Mouse (Mus musculus) intestine, embryonic 15.5 days (tissue): ENCODE data around the gene Krcc1. TPM values are rescaled to one million over a fixed set of nuclear protein-coding genes. Genes with fewer than 3 reads are reported as not detected.
"Not testable (repeated sequence)": the region's sequence is repeated elsewhere in the genome, so short reads cannot be mapped to it uniquely, and the experiment has no call there.

Experiments used
- ATAC-seq: fragments of 200-750 bp; cut with Nextera tagmentation; 2 replicates; pipeline ENCODE4 v1.8.0; 2017; ENCODE audit warnings: moderate TSS enrichment, moderate library complexity
- H3K27ac ChIP-seq: fragments of 300-500 bp; sonication (generic); 2 replicates; pipeline ENCODE4 v1.5.1; 2015; ENCODE audit warnings: mild to moderate bottlenecking, inconsistent platforms
- H3K27me3 ChIP-seq: fragments of 300-500 bp; sonication (generic); replicated peaks from 2 replicates; pipeline ENCODE4 v1.6.1; 2015; ENCODE audit warnings: inconsistent platforms
- H3K36me3 ChIP-seq: fragments of 300-500 bp; sonication (generic); 2 replicates; pipeline ENCODE4 v1.6.1; 2015; ENCODE audit warnings: inconsistent platforms
- H3K4me1 ChIP-seq: fragments of 300-500 bp; sonication (generic); replicated peaks from 2 replicates; pipeline ENCODE4 v1.6.1; 2015; ENCODE audit warnings: inconsistent platforms
- H3K4me2 ChIP-seq: fragments of 300-500 bp; sonication (generic); replicated peaks from 2 replicates; pipeline ENCODE4 v1.6.1; 2015; ENCODE audit warnings: mild to moderate bottlenecking, inconsistent platforms
- H3K4me3 ChIP-seq: fragments of 300-500 bp; sonication (generic); replicated peaks from 2 replicates; pipeline ENCODE4 v1.5.1; 2015; ENCODE audit warnings: inconsistent platforms
- H3K9ac ChIP-seq: fragments of 300-500 bp; sonication (generic); 2 replicates; pipeline ENCODE4 v1.6.1; 2015; ENCODE audit warnings: inconsistent platforms
- H3K9me3 ChIP-seq: fragments of 300-500 bp; sonication (generic); 2 replicates; pipeline ENCODE4 v1.6.1; 2016; ENCODE audit warnings: inconsistent platforms
- WGBS: fragments of 180-500 bp; shearing (Covaris S2); methylation state at CpG from one replicate; pipeline ENCODE4 v1.1.7; 2015; 5-methylcytosine and 5-hydroxymethylcytosine counted together
- polyA plus RNA-seq: library from polyadenylated mRNA; unstranded; fragments of >200 nt; fragmentation: Nextera tagmentation; extraction: Ambion mirVana; gene quantifications from 2 replicates; pipeline ENCODE4 v1.2.1, GENCODE M21; 2015

Gene Krcc1
- polyA plus RNA-seq, 1 experiment from 2014 or later = 72.5 TPM

- Histone ChIP-seq H3K4me2 (no peak overlapping the region), H3K36me3 (no peaks in the 10 kb centered on the region), H3K9me3 (no peaks in the 10 kb centered on the region), H3K27ac (no peak overlapping the region), H3K27me3 (no peaks in the 10 kb centered on the region), H3K9ac (no peak overlapping the region), H3K4me3 (no peak overlapping the region), H3K4me1 (0 out of 2 replicates have a peak, but pooled peaks cover 5% of the 10 kb centered on the region)
- 63% methylated on average over 7 of the region's 7 CpGs for WGBS
- ATAC-seq = no peak
Measured at GRCm38 (mm10) chr6:71268929-71269685, 2.4 kb upstream of the Krcc1 start.

DNA sequence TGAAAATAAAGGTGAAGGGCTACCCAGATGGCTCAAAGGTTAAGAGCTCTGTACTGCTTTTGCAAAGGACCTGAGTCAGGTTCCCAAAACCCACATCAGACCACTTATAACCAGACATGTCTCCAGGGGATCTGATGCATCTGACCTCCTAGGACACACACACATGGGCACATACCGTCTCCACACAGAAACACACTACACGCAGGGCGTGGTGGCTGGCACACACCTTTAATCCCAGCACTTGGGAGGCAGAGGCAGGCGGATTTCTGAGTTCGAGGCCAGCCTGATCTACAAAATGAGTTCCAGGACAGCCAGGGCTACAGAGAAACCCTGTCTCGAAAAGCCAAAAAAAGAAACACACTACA, 1.8 kb upstream of the Krcc1 start:
- H3K9ac ChIP-seq, H3K4me2 ChIP-seq, ATAC-seq, H3K9me3 ChIP-seq, H3K27ac ChIP-seq, H3K4me1 ChIP-seq, H3K36me3 ChIP-seq, H3K27me3 ChIP-seq, H3K4me3 ChIP-seq: not testable (repeated sequence)
- 85% methylated on average over 6 of the region's 6 CpGs for WGBS

GRCm38 (mm10) chr6:71270301-71271056, 998 bp upstream of the Krcc1 start:
- peak overlapping the region; percentile 44; the same call in 1 of the 2 replicates for H3K9ac ChIP-seq
- no peaks in the 10 kb centered on the region for H3K9me3 ChIP-seq
- H3K4me3 ChIP-seq = peak overlapping the region; percentile 90
- H3K27ac ChIP-seq = peak overlapping the region; percentile 98
- peak overlapping the region; percentile 65 for H3K4me2 ChIP-seq
- H3K27me3 ChIP-seq = no peaks in the 10 kb centered on the region
- 20% methylated on average over 13 of the region's 14 CpGs for WGBS
- H3K36me3 ChIP-seq = no peaks in the 10 kb centered on the region
- H3K4me1 ChIP-seq = 0 out of 2 replicates have a peak, but pooled peaks cover 5% of the 10 kb centered on the region
- ATAC-seq = peak; percentile 57

DNA sequence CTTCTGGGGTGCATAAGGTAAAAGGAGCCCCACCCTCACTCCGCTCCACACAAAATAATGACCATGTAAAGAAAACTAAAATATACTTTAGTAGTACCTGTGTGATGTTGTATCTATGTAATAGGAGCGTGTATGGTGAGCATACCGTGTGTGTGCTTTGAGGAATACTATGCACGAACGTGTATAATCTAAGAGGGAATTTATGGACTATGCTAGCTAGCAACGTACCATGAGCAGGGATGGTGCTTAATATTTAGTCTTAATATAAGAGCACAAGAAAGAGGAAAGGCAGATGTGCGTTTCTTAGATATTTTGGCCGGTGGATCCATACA, 454 bp upstream of the Krcc1 start:
- H3K36me3 ChIP-seq = no peaks in the 10 kb centered on the region
- H3K4me1 ChIP-seq = 0 out of 2 replicates have a peak, but pooled peaks cover 5% of the 10 kb centered on the region
- H3K27ac ChIP-seq = peak overlapping the region; percentile 98
- WGBS = 2% methylated on average over 8 of the region's 8 CpGs
- H3K4me3 ChIP-seq = peak overlapping the region; percentile 90
- H3K9me3 ChIP-seq = no peaks in the 10 kb centered on the region
- peak overlapping the region; percentile 65 for H3K4me2 ChIP-seq
- peak; percentile 53 for ATAC-seq
- H3K27me3 ChIP-seq = no peaks in the 10 kb centered on the region
- H3K9ac ChIP-seq = peak overlapping the region; percentile 44; the same call in 1 of the 2 replicates

DNA sequence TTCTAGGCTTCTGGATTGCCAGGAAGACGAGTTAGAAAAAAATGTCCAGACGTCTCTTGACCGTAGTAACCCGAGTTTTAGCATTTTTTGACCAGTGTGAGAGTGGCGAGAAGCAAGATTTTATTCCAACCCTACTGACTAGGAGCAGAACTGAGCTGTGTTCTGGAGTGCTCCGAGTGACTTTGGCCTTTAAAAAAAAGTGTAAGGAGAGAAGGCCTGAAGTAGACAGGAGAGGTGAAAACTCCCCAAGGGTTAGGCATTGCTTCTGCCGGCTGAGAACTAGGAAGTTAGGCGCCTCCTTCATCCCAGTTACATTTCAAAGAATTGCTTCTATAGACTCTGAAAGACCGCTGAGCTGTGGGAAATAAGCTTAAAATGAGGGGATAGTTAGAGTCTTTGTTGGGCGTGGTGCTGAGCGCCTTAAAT, 852 bp downstream of the Krcc1 start:
- ATAC-seq = no peak
- peak overlapping the region; percentile 90 for H3K4me3 ChIP-seq
- H3K4me2 ChIP-seq = peak overlapping the region; percentile 65
- H3K27ac ChIP-seq = peak overlapping the region; percentile 98
- 0 out of 2 replicates have a peak, but pooled peaks cover 5% of the 10 kb centered on the region for H3K4me1 ChIP-seq
- WGBS = under 1% methylated on average over 11 of the region's 11 CpGs
- H3K36me3 ChIP-seq = no peaks in the 10 kb centered on the region
- no peaks in the 10 kb centered on the region for H3K27me3 ChIP-seq
- no peaks in the 10 kb centered on the region for H3K9me3 ChIP-seq
- H3K9ac ChIP-seq = peak overlapping the region; percentile 100

DNA sequence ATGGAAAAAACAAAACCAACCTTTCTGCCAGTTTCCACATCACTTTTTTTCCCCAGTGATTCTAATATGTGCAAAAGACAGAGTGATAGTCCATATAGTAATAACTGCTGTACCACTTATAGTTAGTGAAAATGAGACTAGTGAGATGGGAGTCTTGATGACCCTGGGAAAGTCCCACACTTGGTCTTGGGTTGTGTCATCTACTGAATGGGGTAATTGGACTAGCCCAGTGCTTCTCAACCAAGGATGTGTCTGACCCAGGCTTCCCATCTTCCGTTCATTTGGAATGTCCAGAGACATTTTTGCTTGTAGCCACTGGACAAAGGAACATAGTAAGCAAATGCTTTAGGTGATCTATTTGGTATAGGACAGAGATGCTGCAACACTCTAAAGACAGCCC, 2.2 kb downstream of the Krcc1 start:
- ATAC-seq = no peak
- WGBS = 75% methylated on average over 1 of the region's 1 CpGs

GRCm38 (mm10) chr6:71274621-71275020, 3.1 kb downstream of the Krcc1 start:
- Histone ChIP-seq H3K27me3 (no peaks in the 10 kb centered on the region), H3K4me2 (no peak overlapping the region), H3K36me3 (no peaks in the 10 kb centered on the region), H3K27ac (no peak overlapping the region), H3K9ac (no peak overlapping the region), H3K4me1 (0 out of 2 replicates have a peak, but pooled peaks cover 3% of the 10 kb centered on the region), H3K4me3 (no peak overlapping the region), H3K9me3 (no peaks in the 10 kb centered on the region)
- 90% methylated on average over 1 of the region's 1 CpGs for WGBS
- ATAC-seq = no peak

More for the DNA sequence above, 2.2 kb downstream of the Krcc1 start:
- H3K4me2 ChIP-seq = no peak overlapping the region
- no peak overlapping the region for H3K9ac ChIP-seq
- no peaks in the 10 kb centered on the region for H3K27me3 ChIP-seq
- no peaks in the 10 kb centered on the region for H3K36me3 ChIP-seq
- 0 out of 2 replicates have a peak, but pooled peaks cover 5% of the 10 kb centered on the region for H3K4me1 ChIP-seq
- no peak overlapping the region for H3K27ac ChIP-seq
- no peaks in the 10 kb centered on the region for H3K9me3 ChIP-seq
- H3K4me3 ChIP-seq = no peak overlapping the region

- no peaks in the 10 kb centered on the region for H3K4me1 ChIP-seq
- H3K4me2 ChIP-seq = no peak overlapping the region
- no peak overlapping the region for H3K9ac ChIP-seq
- H3K36me3 ChIP-seq = 0 out of 2 replicates have a peak, but pooled peaks cover 4% of the 10 kb centered on the region
- no peaks in the 10 kb centered on the region for H3K9me3 ChIP-seq
- no peak for ATAC-seq
- no peak overlapping the region for H3K27ac ChIP-seq
- H3K27me3 ChIP-seq = no peaks in the 10 kb centered on the region
- WGBS = 54% methylated on average over 1 of the region's 1 CpGs
- no peak overlapping the region for H3K4me3 ChIP-seq
Measured at GRCm38 (mm10) chr6:71279418-71279817, 7.9 kb downstream of the Krcc1 start.

DNA sequence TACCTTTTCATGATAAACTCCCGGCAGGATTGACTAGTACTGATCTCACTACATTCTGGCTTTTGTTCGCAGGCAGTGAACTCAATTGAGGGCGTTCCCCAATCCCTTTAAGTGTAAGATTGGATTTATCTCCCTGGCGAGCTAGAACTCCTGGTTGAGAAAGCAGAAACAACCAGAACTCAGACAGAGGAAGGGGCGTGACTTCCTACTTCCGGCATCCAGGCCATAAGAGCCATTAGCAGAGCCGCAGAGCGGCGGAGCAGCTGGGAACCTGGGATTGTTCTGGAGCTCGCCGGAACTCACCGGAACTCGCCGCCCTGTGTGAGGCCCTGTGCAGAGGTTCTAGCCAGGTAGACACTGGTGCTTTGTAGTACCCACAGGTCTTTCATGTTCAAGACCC, 22.0 kb downstream of the Krcc1 start:
- no peaks in the 10 kb centered on the region for H3K36me3 ChIP-seq
- no peaks in the 10 kb centered on the region for H3K27me3 ChIP-seq
- no peaks in the 10 kb centered on the region for H3K4me1 ChIP-seq
- H3K4me3 ChIP-seq = no peak overlapping the region
- H3K9ac ChIP-seq = no peak overlapping the region
- no peak for ATAC-seq
- H3K27ac ChIP-seq = no peak overlapping the region
- no peaks in the 10 kb centered on the region for H3K9me3 ChIP-seq
- 81% methylated on average over 14 of the region's 14 CpGs for WGBS
- H3K4me2 ChIP-seq = no peak overlapping the region

DNA sequence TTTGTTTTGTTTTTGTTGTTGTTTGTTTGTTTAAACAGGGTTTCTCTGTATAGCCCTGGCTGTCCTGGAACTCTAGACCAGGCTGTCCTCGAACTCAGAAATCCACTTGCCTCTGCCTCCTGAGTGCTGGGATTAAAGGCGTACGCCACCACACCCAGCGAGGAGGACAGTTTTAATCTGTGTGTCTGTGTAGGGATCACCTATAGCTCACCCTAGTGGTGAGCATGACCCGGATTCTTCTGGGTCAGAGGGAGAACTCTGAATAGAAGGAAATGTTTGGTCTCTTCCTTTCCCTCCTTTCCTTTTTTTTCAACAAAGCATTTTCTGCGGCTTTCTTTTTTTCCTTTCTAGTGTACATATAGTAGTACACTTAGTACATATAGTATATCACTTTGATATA, 23.8 kb downstream of the Krcc1 start:
- no peaks in the 10 kb centered on the region for H3K36me3 ChIP-seq
- 75% methylated on average over 6 of the region's 6 CpGs for WGBS
- H3K9ac ChIP-seq = no peak overlapping the region
- no peaks in the 10 kb centered on the region for H3K9me3 ChIP-seq
- H3K4me1 ChIP-seq = no peaks in the 10 kb centered on the region
- no peak overlapping the region for H3K27ac ChIP-seq
- no peak overlapping the region for H3K4me3 ChIP-seq
- H3K4me2 ChIP-seq = no peak overlapping the region
- no peaks in the 10 kb centered on the region for H3K27me3 ChIP-seq
- no peak for ATAC-seq

DNA sequence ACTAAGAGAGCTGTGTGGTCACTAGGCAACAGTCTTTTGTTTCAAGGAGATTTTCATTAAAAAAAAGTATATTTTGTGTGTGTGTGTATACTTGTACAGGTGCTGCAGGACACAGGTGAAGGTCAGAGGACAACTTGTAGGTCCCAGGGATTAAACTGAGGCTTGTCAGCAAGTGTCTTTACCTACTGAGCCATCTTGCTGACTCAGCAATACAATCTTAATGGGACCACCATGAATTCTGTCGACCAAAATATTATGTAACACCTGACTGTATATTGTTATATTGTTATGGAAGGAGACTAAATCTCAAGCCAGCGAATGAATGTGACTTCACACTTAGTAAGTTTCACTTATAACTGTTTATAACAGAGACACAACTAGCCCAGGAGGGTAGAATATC, 26.6 kb downstream of the Krcc1 start:
- no peak overlapping the region for H3K27ac ChIP-seq
- WGBS = 72% methylated on average over 2 of the region's 2 CpGs

DNA sequence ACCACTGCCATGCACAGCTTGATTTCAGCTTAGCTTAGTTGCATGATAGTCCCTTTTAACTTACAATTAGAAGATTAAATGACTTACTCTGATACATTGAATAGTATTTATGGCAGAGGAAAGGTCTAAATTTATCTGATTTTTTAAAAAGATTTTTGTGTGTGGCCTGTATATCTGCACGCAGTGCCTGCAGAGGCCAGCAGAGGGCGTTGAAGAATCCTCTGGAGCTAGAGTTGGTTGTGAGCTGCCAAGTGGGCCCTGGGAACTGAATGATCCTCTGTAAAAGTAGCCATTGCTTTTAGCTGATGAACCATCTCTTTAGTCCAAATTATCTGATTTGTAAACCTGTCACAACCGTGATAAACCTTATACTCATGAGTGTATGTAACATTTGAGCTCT, 27.3 kb downstream of the Krcc1 start:
- Histone ChIP-seq H3K4me2 (no peak overlapping the region), H3K27me3 (no peaks in the 10 kb centered on the region), H3K4me1 (no peaks in the 10 kb centered on the region), H3K27ac (no peak overlapping the region), H3K36me3 (no peaks in the 10 kb centered on the region), H3K4me3 (no peak overlapping the region), H3K9ac (no peak overlapping the region), H3K9me3 (no peaks in the 10 kb centered on the region)
- 42% methylated on average over 3 of the region's 3 CpGs for WGBS
- ATAC-seq = no peak

More for the DNA sequence above, 26.6 kb downstream of the Krcc1 start:
- Histone ChIP-seq H3K4me2 (no peak overlapping the region), H3K4me3 (no peak overlapping the region), H3K36me3 (no peaks in the 10 kb centered on the region), H3K27me3 (no peaks in the 10 kb centered on the region), H3K4me1 (no peaks in the 10 kb centered on the region), H3K9ac (no peak overlapping the region), H3K9me3 (no peaks in the 10 kb centered on the region)
- ATAC-seq = no peak
